Mouse (Mus musculus): ENCODE results near the gene Lrrc75a.

The Lrrc75a gene

GRCm38 (mm10) chr11:62645732-62646494 is 2.4 kb downstream of the Lrrc75a start:
- no peak for DNase-seq (ENCODE audit: low spot score in 2 of 2)

GRCm38 (mm10) chr11:62645337-62645675 is 3.0 kb downstream of the Lrrc75a start:
- no peak for DNase-seq (ENCODE audit: low spot score in 2 of 2)

- no peak for DNase-seq (ENCODE audit: low spot score in 2 of 2)
Observed at GRCm38 (mm10) chr11:62644602-62645336, 3.6 kb downstream of the Lrrc75a start.

- no peak for DNase-seq (ENCODE audit: low spot score in 2 of 2)
Observed at GRCm38 (mm10) chr11:62643681-62644363, 4.5 kb downstream of the Lrrc75a start.

GRCm38 (mm10) chr11:62643011-62643631 is 5.2 kb downstream of the Lrrc75a start:
- no peak for DNase-seq (ENCODE audit: low spot score in 2 of 2)

- no peak for DNase-seq (ENCODE audit: low spot score in 2 of 2)
Observed at GRCm38 (mm10) chr11:62642023-62642844, 6.1 kb downstream of the Lrrc75a start.

GRCm38 (mm10) chr11:62640378-62640777 is 7.9 kb downstream of the Lrrc75a start:
- no peak for DNase-seq (ENCODE audit: low spot score in 2 of 2)

DNA sequence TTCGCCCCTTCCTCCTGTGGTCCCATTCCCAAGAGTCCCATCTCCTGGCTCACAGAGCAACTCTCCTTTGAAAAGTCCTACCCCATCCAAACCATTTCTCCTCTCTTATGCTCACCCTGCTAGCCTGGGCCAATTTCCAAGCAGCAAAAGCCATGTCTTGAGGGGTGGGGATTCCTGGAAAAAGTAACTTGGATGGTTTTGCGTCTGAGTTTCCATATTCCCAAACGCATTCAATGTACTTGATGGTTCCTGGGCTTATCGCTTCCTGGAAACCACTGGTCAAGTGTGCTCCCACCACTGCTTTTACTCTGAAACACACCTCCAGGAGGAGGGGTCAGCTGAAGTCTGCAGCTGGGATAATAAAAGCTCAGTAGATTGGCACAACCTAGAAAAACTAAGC is 9.9 kb downstream of the Lrrc75a start:
- no peak for DNase-seq (ENCODE audit: low spot score in 2 of 2)

GRCm38 (mm10) chr11:62637806-62638205 is 10.5 kb downstream of the Lrrc75a start:
- no peak for DNase-seq (ENCODE audit: low spot score in 2 of 2)

DNA sequence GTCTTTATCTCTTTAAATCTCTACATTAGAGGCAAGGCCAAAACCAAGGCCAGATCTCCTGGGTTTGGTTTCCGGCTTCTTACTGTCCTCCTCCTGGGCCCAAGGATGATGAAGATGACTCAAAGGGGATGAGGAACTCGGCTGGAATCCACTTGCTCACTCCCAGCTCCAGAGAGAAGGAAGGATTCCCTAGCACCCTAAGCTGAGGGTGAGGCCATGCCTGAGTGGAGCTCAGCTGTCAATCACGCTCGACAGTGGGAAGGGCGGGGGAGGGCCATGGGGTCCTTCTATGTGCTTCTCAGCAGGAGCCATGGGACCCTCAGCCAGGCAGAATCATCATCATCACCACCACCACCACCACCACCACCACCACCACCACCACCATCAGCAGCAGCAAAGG is 10.9 kb downstream of the Lrrc75a start:
- DNase-seq (ENCODE audit: low spot score in 2 of 2), result no peak

DNA sequence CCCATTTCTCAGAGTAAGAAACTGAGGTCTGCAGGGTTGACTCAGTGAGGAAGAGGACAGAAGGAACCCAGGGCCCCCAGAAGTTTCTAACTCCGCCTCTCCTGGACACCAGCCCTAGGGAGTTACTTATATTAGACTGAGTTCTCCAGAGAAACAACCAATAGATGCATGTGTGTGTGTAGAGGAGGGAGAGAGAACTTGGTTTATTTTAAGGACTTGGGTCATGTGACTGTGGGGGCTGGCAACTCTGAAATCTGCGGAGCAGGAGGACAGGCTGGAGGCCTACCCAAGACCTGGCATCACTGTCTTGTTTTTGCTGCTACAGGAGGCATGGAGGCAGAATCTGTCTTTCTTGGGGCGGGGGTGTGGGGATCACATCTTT is 11.5 kb downstream of the Lrrc75a start:
- DNase-seq (ENCODE audit: low spot score in 2 of 2), result no peak

DNA sequence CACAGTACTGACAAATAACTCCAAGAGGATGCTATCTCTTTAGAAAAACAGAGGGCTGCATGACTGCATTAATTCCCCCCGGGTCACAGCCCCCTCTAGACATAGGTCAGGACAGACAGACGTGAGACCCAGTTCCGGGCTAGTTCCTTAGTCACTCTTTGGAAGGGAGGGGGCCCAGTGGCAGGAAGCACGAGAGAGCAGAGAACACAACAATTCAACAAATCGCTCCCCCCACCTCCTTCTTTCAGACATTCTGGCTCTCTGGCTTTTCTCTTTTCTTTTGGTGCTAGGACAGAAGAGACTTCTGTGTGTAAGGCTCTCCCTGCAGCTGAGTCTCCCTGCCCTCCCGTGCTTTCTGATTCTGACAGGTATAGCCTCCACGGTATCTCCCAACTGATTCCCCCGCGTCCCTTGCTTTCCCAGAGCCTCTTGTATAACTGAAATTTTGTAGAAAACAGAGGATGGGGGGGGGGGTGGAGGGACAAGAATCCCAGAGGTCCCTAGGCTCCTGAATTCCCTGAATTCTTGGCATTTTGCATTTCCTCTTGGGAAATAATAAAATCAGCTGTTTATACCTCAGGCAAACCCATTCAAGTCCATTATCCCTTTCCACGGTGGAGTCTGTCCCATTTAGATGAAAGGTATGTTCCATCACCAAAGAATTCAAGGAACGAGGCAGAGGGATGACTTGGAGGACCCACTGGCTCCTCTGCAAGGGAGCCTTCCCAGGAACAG is 12.1 kb downstream of the Lrrc75a start:
- no peak for DNase-seq (ENCODE audit: low spot score in 2 of 2)

- no peak for DNase-seq (ENCODE audit: low spot score in 2 of 2)
Observed at GRCm38 (mm10) chr11:62635406-62635805, 12.9 kb downstream of the Lrrc75a start.

DNA sequence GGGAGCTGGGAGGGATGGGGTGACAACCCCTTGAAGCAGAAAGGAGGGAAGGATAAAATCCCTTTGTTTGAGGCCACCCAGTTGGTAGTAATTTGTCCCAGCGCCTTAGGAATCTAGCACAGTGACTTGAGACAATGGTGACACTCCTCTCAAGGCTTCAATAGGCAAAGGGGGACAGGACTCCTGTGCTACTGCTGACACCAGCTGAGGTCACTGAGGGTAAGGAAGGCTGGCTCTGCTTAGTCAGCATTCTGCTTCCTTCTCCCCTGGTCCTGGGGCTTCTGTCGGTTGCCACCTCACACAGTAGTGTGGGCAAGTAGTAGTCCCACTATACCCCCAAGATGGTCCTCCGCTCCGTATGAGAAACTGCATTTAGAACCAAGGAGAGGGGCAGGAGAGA is 17.2 kb downstream of the Lrrc75a start:
- DNase-seq (ENCODE audit: low spot score in 2 of 2), result no peak

GRCm38 (mm10) chr11:62630225-62630821 is 18.0 kb downstream of the Lrrc75a start:
- no peak for DNase-seq (ENCODE audit: low spot score in 2 of 2)

GRCm38 (mm10) chr11:62629352-62630224 is 18.7 kb downstream of the Lrrc75a start:
- DNase-seq (ENCODE audit: low spot score in 2 of 2), result no peak

GRCm38 (mm10) chr11:62624341-62625291 is 23.7 kb downstream of the Lrrc75a start:
- no peak for DNase-seq (ENCODE audit: low spot score in 2 of 2)

- DNase-seq (ENCODE audit: low spot score in 2 of 2), result no peak
Observed at GRCm38 (mm10) chr11:62622850-62623249, 25.5 kb downstream of the Lrrc75a start.
